Mouse (Mus musculus) gastrocnemius, postnatal 36 days (tissue): ENCODE measurements around the gene Slc25a34. TPM values are rescaled to one million over a fixed set of nuclear protein-coding genes. Genes with fewer than 3 reads are reported as not detected.

Source experiments
- DNase-seq, 2 experiments: peaks; one replicate each; pipeline ENCODE4 v3.0.0; 2022
- intact Hi-C: fragments of 180-260 bp; cut with DNase I; formaldehyde crosslinking; loops from one replicate; pipeline ENCODE4 v1.15.1; 2025
- total RNA-seq, 2 experiments: library from RNA; stranded (reverse); gene quantifications; 2 replicates each; pipeline ENCODE4 v1.2.3; 2021

Slc25a34 gene
- total RNA-seq, 2 experiments from 2014 or later: 10.3 to 26.0 TPM

DNA sequence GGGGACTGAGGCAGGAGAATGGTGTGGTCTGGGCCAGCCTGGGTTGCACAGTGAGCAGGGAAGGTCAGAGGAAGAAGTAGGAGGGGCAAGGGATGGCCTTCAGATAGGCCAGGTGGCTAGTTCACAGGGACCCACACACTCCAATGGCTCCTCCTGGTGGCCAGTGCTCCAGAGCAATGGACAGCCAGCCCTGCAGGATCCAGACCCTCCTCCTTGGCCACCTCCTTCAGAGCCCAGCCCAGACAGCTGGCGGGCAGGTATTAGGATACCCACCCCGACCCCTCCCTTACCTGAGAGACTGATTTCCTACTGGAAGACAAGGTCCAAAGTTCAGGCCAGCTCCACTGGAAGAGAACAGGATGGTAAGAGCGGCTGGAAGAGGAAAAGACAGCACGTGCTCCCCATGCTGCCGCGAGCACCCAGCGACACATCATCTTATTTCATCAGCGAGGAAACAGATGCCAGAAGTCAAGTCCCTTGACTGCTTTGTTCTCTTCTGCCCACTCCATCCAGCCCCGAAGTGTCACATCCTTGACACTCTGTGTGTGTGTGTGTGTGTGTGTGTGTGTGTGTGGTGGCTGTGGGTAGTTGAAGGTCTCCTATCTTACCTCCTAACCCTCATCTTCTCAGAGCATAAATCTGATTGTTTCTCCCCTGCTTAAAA lies 27.9 kb downstream of the Slc25a34 start:
- no peak for DNase-seq
- intact Hi-C loops: no loop called here

DNA sequence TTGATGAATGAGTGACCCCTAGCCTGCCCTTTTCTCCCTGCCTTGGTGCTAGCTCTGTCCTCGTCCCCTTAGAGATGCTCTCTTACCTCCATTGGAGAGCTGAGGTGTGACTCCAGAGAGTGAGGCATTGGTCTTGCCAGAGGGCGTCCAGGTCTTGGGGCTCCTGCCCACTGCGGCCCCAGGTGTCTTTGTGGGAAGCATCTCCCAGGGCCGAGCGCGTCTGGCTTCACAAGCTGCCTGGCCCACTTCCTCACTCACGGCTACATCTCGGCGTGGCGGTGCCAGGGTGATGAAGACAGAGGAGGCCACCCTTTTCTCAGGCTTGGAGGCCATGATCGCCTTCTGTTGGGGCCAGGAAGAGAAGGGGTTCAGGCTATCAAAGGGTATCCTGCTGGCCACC lies 28.5 kb downstream of the Slc25a34 start:
- no peak for DNase-seq
- intact Hi-C loops: no loop called here

DNA sequence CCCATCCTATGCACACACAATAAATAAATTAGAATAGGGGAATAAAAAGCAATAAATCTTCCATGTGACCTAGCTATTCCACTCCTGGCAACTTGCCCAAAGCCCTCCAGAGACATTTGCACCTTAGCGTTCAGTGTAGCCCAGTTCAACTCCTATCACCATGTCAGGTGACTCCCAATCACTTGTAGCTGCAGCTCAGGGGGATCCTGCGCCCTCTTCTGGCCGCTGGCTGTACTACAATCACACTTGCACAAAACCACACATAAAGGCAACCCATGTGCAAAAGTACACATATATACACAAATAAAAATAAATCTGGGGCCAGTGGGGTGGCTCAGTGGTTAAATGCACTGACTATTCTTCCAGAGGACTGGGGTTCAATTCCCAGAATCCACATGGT lies 32.1 kb downstream of the Slc25a34 start:
- no peak for DNase-seq
- intact Hi-C loops: no loop called here

DNA sequence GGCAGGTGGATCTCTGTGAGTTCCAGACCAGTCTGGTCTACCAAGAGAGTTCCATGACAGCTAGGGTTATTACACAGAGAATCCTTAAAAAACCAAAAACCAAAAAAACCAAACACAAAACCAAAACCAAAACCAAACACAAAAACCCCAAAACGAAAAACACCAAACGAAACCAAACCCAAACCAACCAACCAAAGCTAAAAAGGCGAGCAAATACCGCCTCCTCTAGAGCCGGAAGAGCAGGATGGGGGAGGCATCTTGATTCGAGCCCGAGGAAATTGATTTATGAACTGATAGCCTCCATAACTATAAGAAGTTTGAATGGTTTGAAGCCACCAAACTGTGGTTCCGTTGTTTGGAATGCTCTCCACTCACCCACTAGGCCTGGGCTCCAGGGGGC lies 39.7 kb downstream of the Slc25a34 start:
- DNase-seq: no peak
- intact Hi-C loops: no loop called here

DNA sequence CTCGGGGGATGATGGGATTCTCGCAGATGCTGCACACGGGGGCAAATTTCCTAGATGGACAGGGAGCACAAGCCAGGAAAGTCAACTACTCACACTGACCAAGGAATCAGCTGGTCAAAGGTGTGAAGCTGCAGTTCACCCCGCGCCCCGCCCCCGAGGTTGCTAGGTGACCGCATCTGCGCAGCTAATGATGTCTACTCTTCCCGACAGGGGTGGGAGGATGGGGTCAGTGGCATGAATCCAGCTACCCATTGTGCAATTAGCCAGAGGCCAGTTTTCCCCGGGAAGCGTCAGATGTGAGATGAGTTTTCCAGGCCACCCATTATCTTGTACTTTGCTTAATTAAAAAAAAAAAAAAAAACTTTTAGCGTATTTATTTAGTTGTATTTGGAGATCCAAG lies 42.6 kb downstream of the Slc25a34 start:
- DNase-seq: no peak
- intact Hi-C loops: no loop called here

DNA sequence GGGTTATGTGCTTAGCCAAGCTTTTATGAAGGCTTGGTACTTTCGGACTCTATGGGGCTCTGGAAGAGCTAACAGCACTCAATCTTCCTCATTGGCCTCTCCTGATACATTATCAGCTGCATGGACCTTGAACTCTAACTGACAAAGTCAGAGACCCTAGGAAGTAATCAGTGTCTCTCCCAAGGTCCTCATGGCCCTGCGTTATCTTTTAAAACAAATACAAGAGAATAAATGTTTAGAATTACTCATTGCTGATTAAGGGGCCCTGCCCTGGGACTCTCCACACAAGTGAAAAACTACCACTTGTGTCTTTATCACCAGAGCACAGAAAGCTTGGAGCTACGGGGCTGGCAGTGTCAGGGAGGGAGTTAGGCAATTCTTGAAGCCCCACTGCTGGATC lies 44.8 kb downstream of the Slc25a34 start:
- intact Hi-C loops: loop anchor here (5.0 kb wide), 1 partner anchor 192 kb away; no protein-coding TSS in a partner anchor
- DNase-seq: no peak

DNA sequence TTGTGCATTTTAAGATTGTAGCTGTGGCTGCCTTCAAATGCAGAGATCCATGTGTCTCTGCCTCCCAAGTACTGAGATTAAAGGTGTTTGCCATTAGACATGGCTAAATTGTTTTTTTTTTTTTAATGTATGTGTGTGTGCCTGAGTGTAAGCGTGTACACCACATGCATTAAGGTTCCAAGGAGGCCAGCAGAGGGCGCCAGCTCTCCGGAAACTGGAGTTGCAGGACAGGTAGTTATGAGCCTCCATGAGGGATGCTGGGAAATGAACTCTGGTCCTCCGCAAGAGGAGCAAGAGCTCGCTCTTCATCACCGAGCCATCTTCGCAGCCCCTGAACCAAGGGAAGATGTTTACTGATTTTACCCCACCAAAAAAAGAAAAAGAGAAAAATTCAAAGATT lies 46.7 kb downstream of the Slc25a34 start:
- intact Hi-C loops: loop anchor here (5.0 kb wide), 1 partner anchor 190 kb away; no protein-coding TSS in a partner anchor
- no peak for DNase-seq

DNA sequence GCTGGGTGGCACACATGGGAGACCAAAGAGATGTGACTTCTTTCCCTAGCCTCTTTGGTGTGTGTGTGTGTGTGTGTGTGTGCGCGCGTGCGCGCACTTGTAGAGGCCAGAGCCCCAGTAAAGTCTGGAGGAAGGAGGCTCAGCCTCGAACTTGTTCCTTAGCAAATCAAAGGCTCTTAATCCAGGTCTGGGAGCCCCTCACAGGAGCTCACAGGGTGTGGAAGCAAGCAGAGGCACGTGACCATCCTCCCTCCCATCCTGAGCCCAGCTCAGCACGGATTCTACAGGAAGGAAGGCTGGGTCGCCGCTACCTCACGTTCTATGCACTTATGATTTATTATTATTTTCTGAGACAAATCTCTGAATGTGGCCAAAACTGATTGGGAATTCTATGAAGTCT lies 47.2 kb downstream of the Slc25a34 start:
- no peak for DNase-seq
- intact Hi-C loops: loop anchor here (5.0 kb wide), 1 partner anchor 189 kb away; no protein-coding TSS in a partner anchor

DNA sequence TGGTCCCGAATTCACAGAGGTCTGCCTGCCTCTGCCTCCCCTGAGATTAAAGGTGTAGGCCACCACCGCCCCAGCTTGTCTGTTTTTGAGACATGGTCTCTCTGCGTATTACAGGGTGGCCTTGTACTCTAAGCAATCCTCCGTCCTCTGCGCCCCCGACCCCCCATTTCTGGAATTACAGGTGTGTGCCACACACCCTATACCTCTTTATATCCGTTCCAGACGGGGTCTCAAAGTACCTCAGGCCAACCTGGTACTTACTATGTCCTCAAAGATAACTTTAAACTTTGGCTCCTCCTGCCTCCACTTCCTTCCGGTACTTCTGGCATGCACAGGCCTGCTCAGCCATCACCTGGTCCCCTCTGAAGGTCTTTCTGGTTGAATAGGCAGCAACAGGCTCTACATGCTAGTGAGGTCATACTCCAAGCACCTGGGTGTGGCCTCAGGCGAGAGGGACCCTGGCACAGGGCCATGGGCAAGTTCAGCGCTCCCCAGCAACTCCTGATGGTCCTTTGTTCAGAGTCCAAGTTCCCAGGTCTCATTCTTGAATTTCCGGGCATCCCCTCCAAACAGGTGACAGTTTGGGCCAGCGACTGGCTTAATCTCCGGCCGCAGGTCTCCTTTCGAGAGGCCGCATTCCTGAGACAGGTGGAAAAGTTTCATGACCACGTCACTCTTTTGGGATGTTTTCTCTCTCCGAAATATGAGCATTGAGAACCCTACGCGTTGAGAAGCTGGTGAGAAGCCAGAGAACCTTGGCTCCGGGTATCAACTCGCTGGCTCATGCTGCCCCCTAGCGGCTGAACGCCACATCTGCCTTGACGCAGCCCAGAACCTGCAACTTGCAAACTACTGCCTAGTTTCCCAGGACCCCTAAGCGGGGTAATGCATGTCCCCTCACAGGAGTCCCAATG lies 48.6 kb downstream of the Slc25a34 start:
- intact Hi-C loops: loop anchor here (2.0 to 5.0 kb wide), 2 partner anchors 170 to 188 kb away; no protein-coding TSS in a partner anchor
- DNase-seq: peak; percentile 77 to 85

DNA sequence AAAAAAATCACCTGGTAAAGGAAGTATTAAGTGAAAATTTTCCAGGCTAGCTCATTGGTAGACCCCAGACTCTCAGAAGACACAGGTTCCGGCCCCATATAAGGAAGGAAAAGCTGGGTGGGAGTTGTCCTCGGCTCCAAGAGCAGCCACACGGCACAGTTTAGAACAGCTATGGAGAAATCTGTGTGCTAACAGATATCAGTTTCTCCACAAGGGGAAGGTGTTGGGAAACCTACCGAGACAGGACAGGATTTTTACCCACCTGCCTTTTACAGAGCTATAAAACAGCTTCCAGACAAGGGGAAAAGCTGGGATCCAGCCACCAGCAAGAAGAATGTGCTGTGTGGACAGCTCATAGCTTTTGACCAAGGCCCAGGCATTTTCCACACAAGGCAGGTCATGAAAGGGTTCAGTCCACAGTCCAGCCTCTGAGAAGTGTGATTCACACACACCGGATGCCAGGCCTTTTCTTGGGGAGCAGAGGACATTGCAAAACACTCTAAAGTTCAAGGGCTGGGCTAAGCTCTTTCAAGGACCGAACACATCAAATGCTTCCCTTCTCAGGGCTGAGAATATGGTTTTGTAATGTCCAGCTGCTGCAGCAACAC lies 50.2 kb downstream of the Slc25a34 start:
- DNase-seq: no peak
- intact Hi-C loops: no loop called here

DNA sequence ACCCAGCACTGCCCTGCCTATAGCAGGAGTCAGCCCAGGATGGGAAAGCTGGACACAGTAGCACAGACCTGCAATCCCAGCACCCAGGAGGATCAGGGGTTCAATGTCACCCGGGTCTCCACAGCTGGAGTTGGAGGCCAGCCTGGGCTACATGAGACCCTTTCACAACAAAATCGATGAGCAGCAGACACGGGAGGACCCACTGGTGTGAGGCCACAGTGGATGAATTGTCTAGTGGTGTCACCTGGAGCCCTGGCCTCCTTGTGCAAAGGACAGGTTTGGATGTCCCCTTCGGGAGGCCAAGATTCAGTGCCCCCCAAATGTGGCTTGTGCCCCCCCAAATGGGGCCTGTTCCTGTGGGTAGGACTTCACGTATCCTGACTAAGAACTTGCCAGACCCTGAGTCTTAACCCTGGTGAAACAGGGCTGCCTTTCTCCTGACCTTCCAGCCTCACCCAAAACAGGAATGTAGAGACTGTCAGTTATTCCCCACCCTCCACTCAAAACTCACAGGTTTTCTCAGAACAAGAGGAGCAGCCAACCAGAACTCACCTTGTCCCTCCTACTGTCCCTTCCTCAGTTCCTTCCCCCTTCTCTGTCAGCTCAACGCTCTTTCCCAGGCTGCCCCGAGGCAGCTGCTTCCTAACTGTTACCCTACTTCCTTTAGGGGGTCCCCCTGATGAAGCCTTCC lies 50.8 kb downstream of the Slc25a34 start:
- DNase-seq: no peak
- intact Hi-C loops: no loop called here

DNA sequence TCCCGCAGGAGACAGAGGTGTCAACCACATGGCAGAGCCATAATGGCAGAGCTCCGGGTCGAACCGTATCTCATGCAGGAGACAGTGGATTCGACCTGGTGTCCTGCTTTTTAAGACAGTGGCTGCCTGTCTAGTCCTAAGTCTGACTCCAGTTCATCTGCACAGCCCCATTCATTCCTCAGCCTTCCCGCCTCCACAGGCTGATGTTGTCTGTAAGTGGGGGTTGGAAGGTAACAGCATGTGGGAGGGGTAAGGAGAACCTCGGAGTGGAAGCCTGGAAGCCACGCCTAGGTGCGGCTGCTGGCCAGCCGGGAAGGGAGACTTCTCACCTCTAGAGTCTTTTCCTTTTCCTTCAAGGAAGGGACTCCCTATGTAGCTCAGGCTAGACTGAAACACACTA lies 51.7 kb downstream of the Slc25a34 start:
- DNase-seq: no peak
- intact Hi-C loops: no loop called here

DNA sequence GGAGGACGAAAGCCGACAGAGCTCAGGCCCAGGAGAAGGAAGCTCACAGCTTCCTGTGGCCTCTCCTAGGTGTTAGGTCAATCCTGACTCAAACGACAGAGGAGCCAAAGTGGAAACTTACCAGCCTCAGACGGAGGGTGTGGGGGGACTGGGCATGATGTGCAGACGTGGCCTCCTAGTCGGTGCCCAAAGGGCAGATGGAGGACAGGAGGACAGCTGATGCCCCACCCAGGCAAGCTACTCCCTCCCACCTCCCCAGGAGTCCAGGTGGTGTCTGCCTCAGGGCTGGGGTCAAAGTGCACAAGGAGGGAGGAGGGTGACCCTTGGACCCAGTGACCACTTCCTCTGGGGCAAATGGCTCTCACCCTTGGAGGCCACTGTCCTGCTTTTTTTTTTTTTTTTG lies 52.3 kb downstream of the Slc25a34 start:
- intact Hi-C loops: no loop called here

DNA sequence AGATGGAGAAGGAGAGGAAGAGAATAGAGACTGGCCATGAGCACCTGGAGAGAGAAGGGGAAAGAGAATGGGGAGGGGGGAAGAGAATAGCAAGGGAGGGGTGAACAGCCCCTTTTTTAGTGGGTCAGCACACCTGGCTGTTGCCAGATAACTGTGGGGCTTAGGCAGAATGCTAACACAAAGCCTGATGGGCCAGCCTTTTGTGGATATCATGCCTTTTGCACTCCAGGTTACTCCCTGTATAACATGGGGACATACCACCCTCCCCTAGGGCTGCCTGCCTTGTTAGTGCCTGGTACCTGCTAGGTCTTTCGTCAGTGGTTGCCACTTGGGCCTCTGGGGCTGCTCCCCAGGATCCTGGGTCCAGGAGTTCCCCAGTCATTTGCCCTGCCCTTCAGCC lies 52.8 kb downstream of the Slc25a34 start:
- no peak for DNase-seq
- intact Hi-C loops: no loop called here

More for the DNA sequence above, 52.3 kb downstream of the Slc25a34 start:
- no peak for DNase-seq

DNA sequence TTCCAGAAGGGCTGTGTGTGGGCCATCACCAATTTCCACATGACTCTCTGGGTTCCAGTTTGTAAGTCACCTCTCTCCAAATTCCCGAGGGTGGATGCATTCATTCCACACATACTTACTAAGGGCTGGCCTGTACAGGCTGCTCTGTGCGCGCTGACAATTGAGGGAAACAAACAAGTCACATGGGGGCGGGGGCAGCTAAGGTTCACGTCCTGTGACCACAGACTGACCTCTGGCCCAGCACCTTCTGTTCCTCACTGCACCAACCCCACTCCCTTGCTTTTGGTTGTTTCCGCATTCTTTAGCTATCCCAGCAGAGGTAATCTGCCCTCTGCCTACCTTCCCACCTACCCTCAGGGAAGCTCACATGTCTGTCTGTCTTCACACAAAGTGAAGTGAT lies 53.6 kb downstream of the Slc25a34 start:
- intact Hi-C loops: no loop called here
- no peak for DNase-seq

DNA sequence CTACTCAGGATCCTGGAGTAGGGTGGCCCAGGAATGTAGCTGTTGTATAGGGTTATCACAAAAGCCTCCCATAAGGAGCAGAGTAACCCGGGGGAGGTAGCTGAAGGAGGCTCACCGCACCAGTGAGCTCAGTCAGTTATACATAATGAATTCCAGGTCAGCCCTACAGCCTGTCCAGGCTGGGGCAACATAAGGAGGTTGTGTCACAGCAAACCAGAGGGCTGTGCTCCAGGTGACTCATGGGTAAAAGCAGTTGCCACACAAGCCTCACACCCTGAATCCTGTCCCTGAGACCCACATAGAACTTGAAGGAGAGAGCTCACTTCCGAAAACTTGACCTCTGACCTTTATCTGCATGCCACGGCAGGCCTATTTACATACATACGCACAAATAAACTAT lies 54.7 kb downstream of the Slc25a34 start:
- no peak for DNase-seq
- intact Hi-C loops: no loop called here

Other genes starting within 250 kb of the Slc25a34 start
- under 1 TPM; 0.17 to 0.26 TPM for gene Clcnka, start 225.1 kb downstream of the Slc25a34 start, total RNA-seq
- under 1 TPM in 1 of 2 experiments, not detected in 1; 0.27 TPM for gene Clcnkb, start 207.8 kb downstream of the Slc25a34 start, total RNA-seq
- 100 to 1,000 TPM; 198 to 366 TPM for gene Hspb7, start 203.0 kb downstream of the Slc25a34 start, total RNA-seq
- gene Srarp, start 187.7 kb downstream of the Slc25a34 start, total RNA-seq: under 1 TPM; 0.31 to 0.67 TPM
- 10 to 100 TPM; 25.2 to 25.5 TPM for gene Zbtb17, start 179.2 kb downstream of the Slc25a34 start, total RNA-seq
- 10 to 100 TPM; 17.1 to 21.8 TPM for gene Spen, start 85.2 kb downstream of the Slc25a34 start, total RNA-seq
- gene Fblim1, start 17.7 kb downstream of the Slc25a34 start, total RNA-seq: under 1 TPM; 0.64 to 0.84 TPM
- 1 to 10 TPM in 1 of 2 experiments, under 1 TPM in 1; 0.62 to 1.4 TPM for gene Tmem82, start 5.2 kb downstream of the Slc25a34 start, total RNA-seq
- 10 to 100 TPM; 23.6 to 30.5 TPM for gene Plekhm2, start 41.1 kb upstream of the Slc25a34 start, total RNA-seq
- gene Rsc1a1, start 61.8 kb upstream of the Slc25a34 start, total RNA-seq: 1 to 10 TPM; 5.2 to 9.3 TPM
- 10 to 100 TPM; 38.7 to 50.5 TPM for gene Ddi2, start 99.6 kb upstream of the Slc25a34 start, total RNA-seq
- gene Agmat, start 122.9 kb upstream of the Slc25a34 start, total RNA-seq: under 1 TPM in 1 of 2 experiments, not detected in 1; 0.23 TPM
- gene Dnajc16, start 167.1 kb upstream of the Slc25a34 start, total RNA-seq: 10 to 100 TPM; 10.7 to 11.1 TPM
- 1 to 10 TPM; 1.9 to 2.2 TPM for gene Casp9, start 169.8 kb upstream of the Slc25a34 start, total RNA-seq
- gene Cela2a, start 202.3 kb upstream of the Slc25a34 start, total RNA-seq: not detected
- not detected for gene Ctrc, start 222.5 kb upstream of the Slc25a34 start, total RNA-seq